Mouse (Mus musculus) cerebellum, adult 18-20 months (tissue): ENCODE measurements around the gene Spsb1.
A peak's percentile ranks its signal among the peaks of the same experiment; 100 is the strongest.

Source experiments
- DNase-seq, 2 experiments: peaks; one replicate each; pipeline ENCODE4 v3.0.0; 2021

The Spsb1 gene

DNA sequence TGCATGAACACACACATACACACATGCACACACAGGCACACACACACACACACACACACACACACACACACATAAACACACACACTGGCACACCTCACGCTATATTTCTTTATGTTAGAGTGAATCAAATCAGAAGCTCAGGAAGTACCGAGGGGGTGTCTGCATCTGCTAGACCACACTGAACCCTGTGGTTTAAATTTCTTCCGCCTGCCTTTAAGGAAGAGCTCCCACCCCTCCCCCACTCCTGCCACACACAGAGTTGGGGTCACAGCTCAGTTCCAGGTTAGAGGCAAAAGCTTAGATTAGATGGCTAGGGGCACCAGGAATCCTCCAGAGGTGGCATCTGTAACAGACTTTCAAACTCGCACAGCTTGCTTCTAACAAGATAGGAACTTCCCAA lies 42.4 kb downstream of the Spsb1 start:
- DNase-seq, result no peak

DNA sequence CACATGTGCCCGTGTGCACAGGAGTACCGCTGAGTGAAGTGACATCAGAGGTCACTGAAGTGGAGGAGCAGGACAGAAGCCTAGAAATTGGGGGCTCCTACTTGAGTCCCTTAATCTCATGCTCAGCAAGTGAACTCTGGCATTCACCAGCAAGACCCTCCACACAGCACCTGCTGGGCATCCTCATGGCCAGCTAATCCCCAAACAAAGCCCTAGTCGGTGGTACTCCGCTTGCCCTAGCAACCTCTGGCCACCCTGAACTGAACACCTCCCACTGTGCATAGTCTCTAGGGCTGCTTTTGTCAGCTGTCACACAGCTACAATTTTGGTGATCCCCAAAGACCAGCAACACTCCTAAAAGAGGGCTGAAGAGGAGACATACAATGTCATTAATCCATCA lies 44.3 kb downstream of the Spsb1 start:
- DNase-seq, result no peak

DNA sequence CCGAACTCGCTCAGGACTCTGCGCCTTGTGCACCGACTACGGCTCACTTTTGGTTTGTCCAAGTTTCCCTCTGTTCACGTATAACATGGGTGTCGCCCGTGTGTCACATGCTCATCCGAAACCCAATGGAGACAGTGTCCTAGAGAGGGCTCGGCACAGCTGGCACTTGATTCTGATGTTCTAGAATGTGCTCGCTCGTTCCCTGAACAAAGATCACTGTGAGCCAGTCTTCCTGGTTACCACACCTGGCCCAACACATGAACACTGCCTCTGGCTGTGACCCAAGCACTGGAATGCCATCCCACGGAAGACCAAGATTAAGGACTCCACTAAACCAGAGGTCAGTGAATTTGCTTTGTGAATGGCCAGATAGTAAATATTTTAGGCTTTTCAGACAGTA lies 45.3 kb downstream of the Spsb1 start:
- no peak for DNase-seq

DNA sequence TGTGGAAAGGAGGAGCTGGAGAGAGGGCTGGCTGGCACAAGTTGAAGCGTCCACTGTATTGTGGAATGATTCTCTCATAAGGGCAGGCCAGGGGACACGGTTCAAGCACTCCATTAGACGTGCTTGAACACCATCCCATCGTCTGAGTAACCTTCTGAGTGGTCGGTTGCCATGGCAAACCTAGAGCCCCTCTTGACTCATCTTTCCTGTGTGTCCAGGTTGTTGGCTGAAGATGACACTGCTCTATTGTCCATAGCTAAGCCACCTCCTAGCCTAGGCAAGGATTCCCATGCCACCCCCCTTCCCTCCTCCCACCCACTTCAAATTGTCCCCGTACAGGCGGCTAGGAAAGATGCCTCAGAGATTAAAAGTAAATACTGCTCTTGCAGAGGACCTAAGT lies 45.9 kb downstream of the Spsb1 start:
- no peak for DNase-seq

- DNase-seq, result no peak
Observed at GRCm38 (mm10) chr4:149907656-149908055, 47.2 kb downstream of the Spsb1 start.

DNA sequence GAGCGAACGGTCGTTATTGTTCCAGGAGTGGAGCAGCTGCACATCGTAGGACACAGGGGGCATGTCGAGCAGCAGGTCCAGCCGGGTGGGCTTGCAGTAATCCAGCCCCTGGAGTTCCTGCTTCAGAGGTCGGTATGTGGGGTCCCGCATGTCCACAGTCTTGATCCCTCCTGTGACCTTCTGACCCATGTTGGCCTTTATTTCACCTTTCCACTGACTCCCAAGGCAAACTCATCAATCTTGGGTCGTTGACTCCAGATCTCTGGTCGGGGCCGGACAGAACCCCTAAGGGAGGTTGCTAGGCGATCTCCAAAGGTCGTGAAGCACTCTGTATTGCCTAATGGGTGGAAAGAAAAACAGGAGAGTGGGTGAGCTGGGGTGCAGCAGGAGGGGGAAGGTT lies 47.9 kb downstream of the Spsb1 start:
- no peak for DNase-seq

DNA sequence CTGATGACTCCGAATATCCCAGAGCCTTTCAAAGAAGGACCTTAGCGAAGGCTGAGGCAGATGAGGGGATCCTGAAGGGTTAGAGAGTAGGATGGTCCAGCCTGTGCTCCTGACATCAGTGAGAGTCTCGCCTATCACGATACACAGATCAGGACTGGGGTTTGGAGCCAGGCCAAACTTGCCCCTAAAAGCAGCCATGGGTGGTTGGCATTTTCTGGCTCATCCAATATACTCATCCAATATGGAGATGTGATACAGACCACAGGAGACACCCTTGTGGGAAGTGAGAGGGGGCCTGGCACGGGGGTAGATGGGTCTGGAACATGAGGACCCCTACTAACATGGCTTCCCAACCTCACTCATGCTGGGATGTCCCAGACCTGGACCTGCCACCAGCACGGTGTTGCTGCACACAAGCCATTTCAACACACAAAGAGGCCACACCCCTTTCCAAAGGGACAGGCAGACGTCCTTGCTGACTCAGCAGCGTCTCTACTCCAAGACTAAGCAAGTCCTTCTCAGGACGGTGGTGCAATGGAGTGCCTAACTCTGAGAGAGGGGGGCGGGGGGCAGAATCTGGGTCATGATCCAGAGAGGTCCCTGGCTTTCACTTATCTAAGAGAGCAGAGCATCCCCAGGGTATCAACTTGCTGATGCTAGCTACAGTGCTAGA lies 49.4 kb downstream of the Spsb1 start:
- no peak for DNase-seq

GRCm38 (mm10) chr4:149903026-149903425 lies 51.8 kb downstream of the Spsb1 start:
- no peak for DNase-seq

- no peak for DNase-seq
Observed at GRCm38 (mm10) chr4:149901349-149901782, 53.5 kb downstream of the Spsb1 start.

- DNase-seq, result no peak
Observed at GRCm38 (mm10) chr4:149897661-149898260, 57.1 kb downstream of the Spsb1 start.

DNA sequence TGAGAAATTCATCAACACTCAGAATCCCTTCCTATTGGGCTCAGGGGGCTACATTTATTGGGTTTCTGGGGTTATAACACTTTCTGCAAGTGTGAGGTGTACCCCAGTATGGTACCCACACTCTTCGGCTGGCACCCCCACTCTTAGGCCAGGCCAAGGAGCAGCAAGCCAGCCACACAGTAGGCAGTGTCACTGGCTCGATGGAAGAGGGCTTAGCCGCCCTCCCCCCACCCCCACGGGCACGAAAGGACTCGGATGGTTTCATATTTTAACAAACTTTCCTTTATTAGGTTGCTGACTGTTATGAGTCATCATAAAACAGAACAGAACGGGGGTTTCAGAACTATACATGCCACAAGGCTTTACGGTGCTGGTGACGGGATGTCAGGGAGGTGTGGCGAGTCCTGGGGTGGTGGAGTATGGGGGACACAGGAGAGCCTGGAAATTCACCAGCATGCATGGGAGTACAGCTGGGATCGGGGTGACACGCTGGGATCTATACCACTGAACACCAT lies 58.8 kb downstream of the Spsb1 start:
- DNase-seq, result no peak

GRCm38 (mm10) chr4:149895226-149895625 lies 59.6 kb downstream of the Spsb1 start:
- no peak for DNase-seq

DNA sequence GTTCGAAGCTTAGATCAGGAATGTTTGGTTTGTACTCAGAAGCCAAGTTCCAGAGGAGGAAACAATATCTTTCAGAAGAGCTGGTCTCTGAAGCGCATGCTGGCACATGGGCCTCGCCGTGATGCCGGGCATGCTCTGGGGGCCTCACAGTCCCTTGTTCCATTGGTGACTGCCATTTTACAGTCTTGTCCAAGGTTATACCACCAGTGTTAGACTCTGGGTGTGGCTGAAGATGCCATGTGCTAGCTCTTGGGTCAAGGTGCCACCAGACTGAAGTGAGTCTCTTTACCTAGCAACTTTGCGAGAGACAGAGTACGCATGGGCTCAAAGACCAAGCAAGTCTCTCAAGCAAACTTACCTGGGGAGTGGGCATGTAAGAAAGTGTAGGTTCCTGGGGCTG lies 60.5 kb downstream of the Spsb1 start:
- no peak for DNase-seq

GRCm38 (mm10) chr4:149893611-149894151 lies 61.2 kb downstream of the Spsb1 start:
- peak; percentile 46 to 62 for DNase-seq

DNA sequence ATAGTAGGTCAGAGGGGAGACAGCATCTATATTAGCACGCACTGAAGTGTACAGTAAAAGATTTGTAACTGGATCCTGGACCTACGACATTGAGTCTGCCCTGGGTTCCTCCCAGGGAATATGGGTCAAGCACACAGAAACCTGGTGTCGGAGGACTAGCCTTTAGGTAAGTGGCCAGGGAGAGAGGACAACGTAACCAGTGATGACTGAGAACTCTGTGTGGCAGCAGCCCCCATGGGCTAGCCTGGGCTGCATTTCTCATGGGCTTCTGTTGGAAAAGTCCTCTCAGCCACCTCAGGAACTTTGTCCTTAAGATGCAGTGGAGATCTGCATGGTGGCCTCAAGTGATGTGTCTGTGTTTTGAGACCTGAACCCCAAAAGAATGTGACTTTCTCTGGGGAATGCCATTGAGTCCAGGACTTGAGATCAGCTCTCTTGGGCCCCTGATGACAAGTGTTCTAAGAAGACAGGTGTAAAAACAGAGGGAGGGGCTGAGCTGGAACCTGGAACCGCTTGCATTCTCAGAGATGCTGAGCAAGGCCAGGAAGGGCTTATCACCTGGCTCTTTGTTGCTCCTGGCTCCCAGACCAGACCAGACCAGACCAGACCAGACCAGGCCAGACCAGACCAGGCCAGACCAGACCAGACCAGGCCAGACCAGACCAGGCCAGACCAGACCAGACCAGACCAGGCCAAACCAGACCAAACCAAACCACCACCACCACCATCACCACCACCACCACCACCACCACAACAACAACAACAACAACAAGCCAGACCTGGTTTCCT lies 63.5 kb downstream of the Spsb1 start:
- DNase-seq, result no peak

- no peak for DNase-seq
Observed at GRCm38 (mm10) chr4:149890551-149890950, 64.3 kb downstream of the Spsb1 start.

DNA sequence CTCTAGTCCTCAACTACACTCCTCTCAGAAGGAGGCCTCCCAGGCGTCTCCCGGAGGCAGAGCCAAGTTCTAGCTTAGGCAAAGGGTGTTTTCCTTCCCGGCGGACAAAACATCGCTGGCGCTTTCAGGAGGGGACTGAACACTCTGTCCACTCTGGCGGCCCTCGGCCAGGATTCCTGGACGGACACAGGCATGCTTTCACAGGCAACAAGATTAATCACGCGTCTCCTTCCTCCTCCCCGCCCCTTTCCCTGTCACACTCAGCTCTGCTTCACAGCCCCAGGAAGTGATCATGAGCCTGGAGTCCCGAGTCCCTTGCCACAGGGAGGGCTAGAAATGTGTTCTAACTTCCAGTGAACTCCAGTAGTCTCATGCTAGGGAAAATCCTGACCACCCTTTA lies 65.0 kb downstream of the Spsb1 start:
- DNase-seq, result peak; percentile 41 to 52

DNA sequence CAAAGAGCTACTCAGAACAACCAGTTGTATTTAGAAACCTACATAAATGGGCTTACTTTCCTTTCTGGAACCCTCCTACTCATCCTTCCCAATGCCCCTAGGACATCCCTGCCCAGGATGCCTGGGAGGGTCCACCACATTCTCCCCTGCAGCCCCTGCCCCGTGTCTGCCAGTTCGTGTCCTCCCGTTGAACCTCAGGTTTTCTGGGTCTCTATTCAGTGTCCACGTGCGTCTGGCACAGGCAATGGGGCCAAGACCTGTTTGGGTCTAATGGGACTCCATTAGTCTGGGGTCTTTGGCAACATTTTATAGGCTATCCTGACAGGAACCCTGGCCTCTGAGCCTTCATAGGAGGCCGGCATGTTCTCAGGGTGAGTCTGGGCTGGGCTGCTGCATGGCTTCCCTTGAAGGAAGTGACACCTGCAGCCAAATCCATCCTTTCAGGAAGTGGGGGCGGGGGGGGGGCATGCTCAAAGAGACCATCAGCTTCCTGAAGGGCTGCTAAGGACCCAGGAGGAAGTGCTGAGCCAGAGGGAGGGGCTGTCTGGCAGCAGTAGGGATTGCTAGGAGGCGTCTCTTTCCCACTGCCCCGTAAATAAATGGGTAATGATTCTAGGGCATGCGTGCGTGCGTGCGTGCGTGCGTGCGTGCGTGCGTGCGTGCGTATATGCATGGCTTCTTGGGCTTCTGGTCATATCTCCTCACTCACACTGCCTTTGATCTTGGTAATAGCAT lies 65.9 kb downstream of the Spsb1 start:
- DNase-seq, result no peak

DNA sequence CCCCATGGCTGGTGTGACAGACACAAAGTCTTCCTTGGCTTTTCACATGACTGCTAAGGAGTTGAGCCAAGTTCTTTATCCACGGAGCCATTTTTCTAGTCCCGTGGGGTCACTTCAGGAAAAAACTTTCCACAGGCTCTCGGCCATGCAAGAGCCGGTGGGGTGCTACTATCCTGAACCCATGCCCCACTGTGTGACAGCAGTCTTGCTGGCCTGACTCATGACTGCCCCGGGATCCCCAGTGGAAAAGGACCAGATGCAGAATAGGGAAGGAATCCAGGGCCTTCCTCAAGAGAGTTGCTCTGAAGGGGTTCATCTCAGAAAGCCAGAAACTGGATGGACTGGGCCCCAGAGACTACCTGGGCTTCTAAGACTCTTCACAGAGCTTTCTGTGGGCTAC lies 66.7 kb downstream of the Spsb1 start:
- no peak for DNase-seq

GRCm38 (mm10) chr4:149886298-149887271 lies 68.3 kb downstream of the Spsb1 start:
- DNase-seq, result no peak

DNA sequence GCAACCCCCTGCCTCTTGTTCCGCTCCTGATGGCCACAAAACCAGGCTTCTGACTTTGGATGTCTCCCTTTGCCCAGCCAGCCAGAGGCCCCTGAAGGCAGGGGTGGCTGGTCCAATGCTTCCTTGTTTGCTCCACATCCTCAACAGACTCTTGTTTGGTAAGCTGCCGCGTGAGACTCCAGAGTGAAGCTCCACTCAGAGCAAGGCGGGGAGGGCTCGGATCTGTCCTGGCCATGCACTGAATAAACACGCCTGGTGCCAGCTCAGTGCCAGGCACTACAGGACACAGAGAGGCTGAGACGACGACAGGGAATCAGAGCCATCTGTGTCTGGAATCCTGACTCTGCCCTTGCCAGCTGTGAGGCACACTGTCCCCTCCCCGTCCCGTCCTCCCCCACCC lies 70.9 kb downstream of the Spsb1 start:
- peak in 1 of 2 experiments; percentile 23 for DNase-seq
